Mouse (Mus musculus) lung, embryonic 15.5 days (tissue): ENCODE results near the gene Dennd4c. TPM values are rescaled to one million over a fixed set of nuclear protein-coding genes. Genes with fewer than 3 reads are reported as not detected.

Source experiments
- ATAC-seq: fragments of 200-750 bp; cut with Nextera tagmentation; 2 replicates; pipeline ENCODE4 v1.8.0; 2017; ENCODE audit warnings: moderate number of reproducible peaks, borderline replicate concordance; ENCODE audit not compliant: low FRiP score, low TSS enrichment; ENCODE audit errors: extremely low read depth
- H3K27ac ChIP-seq: fragments of 300-500 bp; sonication (generic); 2 replicates; pipeline ENCODE4 v1.5.1; 2015; ENCODE audit warnings: moderate library complexity, mild to moderate bottlenecking, inconsistent platforms
- H3K27me3 ChIP-seq: fragments of 300-500 bp; sonication (generic); 2 replicates; pipeline ENCODE4 v1.6.1; 2015; ENCODE audit warnings: inconsistent platforms
- H3K36me3 ChIP-seq: fragments of 300-500 bp; sonication (generic); 2 replicates; pipeline ENCODE4 v1.6.1; 2015; ENCODE audit warnings: inconsistent platforms
- H3K4me1 ChIP-seq: fragments of 300-500 bp; sonication (generic); 2 replicates; pipeline ENCODE4 v1.6.1; 2015; ENCODE audit warnings: inconsistent platforms
- H3K4me2 ChIP-seq: fragments of 300-500 bp; sonication (generic); 2 replicates; pipeline ENCODE4 v1.6.1; 2015; ENCODE audit warnings: inconsistent platforms, mild to moderate bottlenecking, moderate library complexity
- H3K4me3 ChIP-seq: fragments of 300-500 bp; sonication (generic); 2 replicates; pipeline ENCODE4 v1.5.1; 2015; ENCODE audit warnings: mild to moderate bottlenecking, inconsistent platforms
- H3K9ac ChIP-seq: fragments of 300-500 bp; sonication (generic); 2 replicates; pipeline ENCODE4 v1.6.1; 2015; ENCODE audit warnings: inconsistent platforms
- H3K9me3 ChIP-seq: fragments of 300-500 bp; sonication (generic); 2 replicates; pipeline ENCODE4 v1.6.1; 2016; ENCODE audit warnings: inconsistent platforms
- WGBS: fragments of 180-500 bp; shearing (Covaris S2); methylation state at CpG from one replicate; pipeline ENCODE4 v1.1.7; 2015; 5-methylcytosine and 5-hydroxymethylcytosine counted together
- polyA plus RNA-seq: library from polyadenylated mRNA; unstranded; fragments of >200 nt; fragmentation: Nextera tagmentation; extraction: Ambion mirVana; gene quantifications from 2 replicates; pipeline ENCODE4 v1.2.1, GENCODE M21; 2015

Gene Dennd4c
- polyA plus RNA-seq, 1 experiment from 2014 or later = 7.1 TPM

GRCm38 (mm10) chr4:86897411-86897810 lies 149.1 kb downstream of the Dennd4c start:
- no peak overlapping the region for H3K9ac ChIP-seq
- no peak overlapping the region for H3K4me2 ChIP-seq
- H3K27me3 ChIP-seq = no peaks in the 10 kb centered on the region
- H3K4me1 ChIP-seq = peaks cover 14% of the 10 kb centered on the region
- H3K27ac ChIP-seq = no peak overlapping the region
- no peak overlapping the region for H3K4me3 ChIP-seq
- ATAC-seq = no peak
- H3K36me3 ChIP-seq = no peaks in the 10 kb centered on the region
- WGBS = 49% methylated on average over 7 of the region's 7 CpGs
- H3K9me3 ChIP-seq = no peaks in the 10 kb centered on the region

GRCm38 (mm10) chr4:86898791-86899474 lies 150.6 kb downstream of the Dennd4c start:
- H3K9ac ChIP-seq = no peak overlapping the region
- H3K36me3 ChIP-seq = no peaks in the 10 kb centered on the region
- no peaks in the 10 kb centered on the region for H3K27me3 ChIP-seq
- no peaks in the 10 kb centered on the region for H3K9me3 ChIP-seq
- ATAC-seq = peak; percentile 83
- 25% methylated on average over 14 of the region's 14 CpGs for WGBS
- peak overlapping the region; percentile 72 for H3K27ac ChIP-seq
- H3K4me1 ChIP-seq = peaks cover 14% of the 10 kb centered on the region
- no peak overlapping the region for H3K4me2 ChIP-seq
- no peak overlapping the region for H3K4me3 ChIP-seq

Other genes starting within 250 kb of the Dennd4c start
- not detected in 2 replicates for gene Saxo1, start 190.2 kb upstream of the Dennd4c start, polyA plus RNA-seq
- gene Rraga, start 172.9 kb upstream of the Dennd4c start, polyA plus RNA-seq = 71.7 and 77.5 TPM in 2 replicates
- gene Haus6, start 136.5 kb upstream of the Dennd4c start, polyA plus RNA-seq = 21.4 and 21.5 TPM in 2 replicates
- gene Plin2, start 78.5 kb upstream of the Dennd4c start, polyA plus RNA-seq = 124 and 134 TPM in 2 replicates
- 689 and 797 TPM in 2 replicates for gene Rps6, start 108.9 kb downstream of the Dennd4c start, polyA plus RNA-seq
- 31.0 and 31.8 TPM in 2 replicates for gene Acer2, start 125.8 kb downstream of the Dennd4c start, polyA plus RNA-seq